Mouse (Mus musculus) spleen, embryonic (tissue): ENCODE measurements around the gene Lrrc3c.
"Not testable (repeated sequence)": the region's sequence is repeated elsewhere in the genome, so short reads cannot be mapped to it uniquely, and the experiment has no call there.

Experiments used
- CTCF ChIA-PET: fragments of 350-600 bp; sonication (Branson Sonifier 250); formaldehyde crosslinking; loops from one replicate; lab custom pipeline; 2022; lab: Charles Lee

The Lrrc3c gene

DNA sequence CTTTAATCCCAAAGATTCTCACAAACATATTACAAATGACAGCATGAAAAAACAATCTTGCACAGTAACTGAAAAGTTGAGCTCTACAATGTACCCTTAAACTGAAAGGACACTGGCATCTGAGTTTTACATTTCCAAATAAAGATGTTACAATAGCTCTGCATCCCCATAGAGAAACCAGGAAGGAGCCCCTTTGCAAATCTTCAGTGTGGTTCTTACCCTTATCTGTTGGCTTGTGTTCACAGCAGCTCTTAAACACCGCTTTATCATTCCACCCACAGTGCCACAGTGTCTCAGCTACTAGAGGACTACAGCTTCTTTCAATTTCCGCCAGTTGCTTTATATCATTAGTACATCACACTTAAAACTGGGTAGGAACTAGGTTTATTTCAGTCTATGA, 26.3 kb downstream of the Lrrc3c start:
- CTCF ChIA-PET: not testable (repeated sequence)

DNA sequence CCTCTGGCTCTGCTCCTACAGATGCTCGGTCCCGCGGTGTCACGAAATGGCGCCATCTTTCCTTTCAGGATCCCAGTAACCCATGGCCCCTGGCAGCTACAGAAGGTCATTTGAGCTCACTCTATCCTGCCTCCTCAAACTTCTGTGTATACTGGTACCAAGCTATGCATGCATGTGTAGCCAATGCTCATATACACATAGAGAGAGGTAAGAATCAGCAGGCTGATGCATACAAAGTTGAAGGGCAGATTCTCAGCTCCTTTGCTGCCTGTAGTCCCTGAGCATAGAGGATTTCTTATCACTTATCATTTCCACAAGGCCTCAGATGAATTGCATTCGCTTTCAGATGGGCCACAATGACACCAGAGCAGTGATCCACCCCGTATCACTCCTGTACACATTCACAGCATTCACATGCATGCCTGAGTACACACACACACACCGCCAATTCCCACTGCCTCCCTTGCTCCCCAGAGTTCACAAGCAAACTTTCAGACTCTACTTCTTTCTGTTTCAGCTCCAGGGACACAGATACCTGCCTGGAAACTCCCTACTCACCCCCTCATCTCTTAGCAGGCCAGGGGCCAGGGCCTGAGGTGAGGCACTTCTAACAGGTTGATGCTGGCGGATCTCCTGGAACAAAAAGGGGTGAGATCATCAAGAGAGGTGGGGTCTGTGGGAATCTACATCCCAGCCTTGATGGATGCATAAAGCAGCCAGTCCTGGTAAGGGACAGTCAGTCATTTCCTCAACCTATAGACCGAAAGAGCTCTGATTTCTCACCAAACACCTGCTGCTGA, 27.7 kb downstream of the Lrrc3c start, which contains the start of the genes Gm12355 and Gsdma3:
Gm12355 (minus strand) TSS at position 51 of the 800 bp plus-strand sequence.
Gsdma3 (plus strand) TSS at position 750 of the 800 bp plus-strand sequence.
- CTCF ChIA-PET: no interaction called here

DNA sequence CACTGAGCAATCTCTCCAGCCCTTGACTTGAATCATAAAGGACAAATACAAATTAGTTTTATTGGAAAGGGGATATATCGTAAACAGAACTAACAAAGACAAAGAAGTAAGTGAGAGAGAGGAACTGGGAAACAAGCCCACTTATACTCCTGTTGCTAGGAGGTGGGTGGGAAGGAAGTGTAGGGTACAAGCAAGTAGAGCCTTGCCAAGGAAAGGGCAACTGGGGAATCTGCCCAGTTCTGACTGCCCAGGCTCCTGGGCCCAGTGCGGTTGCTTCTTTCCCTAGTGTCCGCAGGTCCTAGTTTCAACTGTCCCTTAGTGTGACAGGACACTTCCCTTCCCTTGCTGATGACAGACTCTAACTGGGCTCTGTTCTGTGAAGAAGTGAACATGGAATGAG, 30.6 kb downstream of the Lrrc3c start:
- CTCF ChIA-PET: no interaction called here

DNA sequence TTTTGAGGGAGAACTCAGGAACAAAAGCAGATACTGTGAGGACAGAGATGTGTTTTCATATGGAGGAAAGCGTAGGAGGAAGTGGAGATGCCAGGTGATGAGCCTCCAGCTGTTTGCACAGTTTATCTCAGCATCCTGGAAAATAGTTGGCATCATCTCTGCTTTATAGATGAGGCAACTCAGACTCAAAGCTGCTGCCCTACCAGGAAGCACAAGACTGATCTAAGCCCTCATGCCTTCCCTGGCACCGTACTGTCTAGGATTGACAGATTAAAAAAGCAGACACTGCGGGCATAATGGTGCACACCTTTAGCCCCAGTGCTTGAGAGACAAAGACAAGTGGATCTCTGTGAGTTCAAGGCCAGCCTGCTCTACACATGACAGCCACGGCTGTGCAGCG, 32.6 kb downstream of the Lrrc3c start:
- CTCF ChIA-PET: no interaction called here

DNA sequence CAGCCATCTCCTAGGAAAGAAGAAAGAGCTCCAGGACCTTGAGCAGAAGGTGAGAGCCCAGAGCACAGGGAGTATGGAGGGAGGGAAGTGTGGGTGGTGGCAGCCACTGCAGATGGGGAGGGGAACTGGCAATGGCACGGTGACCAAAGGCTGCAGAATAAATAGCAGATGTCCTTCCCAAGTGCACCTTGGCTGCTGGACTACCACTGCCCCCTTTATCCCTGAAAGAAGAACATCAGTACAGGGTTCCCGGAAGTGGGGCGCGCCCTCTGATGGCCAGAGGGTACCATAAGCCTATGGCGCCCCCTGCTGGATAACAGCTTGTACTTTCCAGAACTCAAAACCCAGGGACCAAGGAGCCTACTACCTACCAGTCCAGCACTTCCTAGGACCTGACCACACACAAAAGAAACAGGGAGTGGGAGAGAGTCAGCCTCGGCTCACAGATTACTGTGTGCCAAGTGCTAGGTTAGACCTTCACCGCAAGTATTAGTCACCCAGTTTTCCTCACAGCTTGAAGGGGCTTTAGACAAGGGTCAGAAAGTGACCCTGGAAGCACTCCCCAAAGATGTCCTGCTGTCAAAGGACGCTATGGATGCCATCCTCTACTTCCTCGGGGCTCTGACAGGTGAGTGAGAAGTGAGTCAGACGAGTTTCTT, 37.4 kb downstream of the Lrrc3c start:
- CTCF ChIA-PET: interaction anchor here (0.6 kb wide), 1 partner anchor 54 kb away, joined by 3 read pairs; no protein-coding TSS in a partner anchor

DNA sequence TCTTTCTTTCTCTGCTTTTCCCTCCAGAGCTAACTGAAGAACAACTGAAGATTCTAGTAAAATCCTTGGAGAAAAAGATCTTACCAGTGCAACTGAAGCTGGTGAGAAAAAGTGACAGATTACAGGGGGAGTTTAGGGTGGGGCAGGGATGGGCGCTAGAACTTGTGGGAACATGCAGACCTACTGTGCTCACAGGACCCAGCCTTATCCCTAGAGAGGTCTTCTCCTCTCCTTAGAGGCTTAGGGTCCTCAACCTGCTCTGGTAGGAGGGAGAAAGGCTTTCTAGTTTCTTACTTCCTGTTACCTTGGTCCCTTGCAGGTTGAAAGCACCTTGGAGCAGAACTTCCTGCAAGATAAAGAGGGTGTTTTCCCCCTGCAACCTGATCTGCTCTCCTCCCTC, 39.4 kb downstream of the Lrrc3c start:
- CTCF ChIA-PET: no interaction called here

DNA sequence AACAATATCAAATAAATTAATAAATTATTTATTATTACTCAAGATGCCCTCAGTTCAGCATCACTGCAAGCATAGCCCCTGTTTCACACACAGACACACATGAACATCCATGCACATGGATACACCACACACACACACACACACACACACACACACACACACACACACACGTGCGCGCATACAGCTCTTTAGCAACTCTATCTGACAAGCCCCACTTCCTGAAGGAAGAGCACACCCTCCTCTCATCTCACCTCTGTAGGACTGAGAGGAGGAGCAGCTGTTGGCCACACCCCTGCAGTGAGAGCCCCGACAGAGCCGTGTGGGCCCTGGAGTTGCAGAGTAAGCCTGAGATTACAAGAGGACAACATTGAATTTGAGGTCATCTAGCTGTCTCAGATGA, 42.0 kb downstream of the Lrrc3c start:
- CTCF ChIA-PET: no interaction called here

DNA sequence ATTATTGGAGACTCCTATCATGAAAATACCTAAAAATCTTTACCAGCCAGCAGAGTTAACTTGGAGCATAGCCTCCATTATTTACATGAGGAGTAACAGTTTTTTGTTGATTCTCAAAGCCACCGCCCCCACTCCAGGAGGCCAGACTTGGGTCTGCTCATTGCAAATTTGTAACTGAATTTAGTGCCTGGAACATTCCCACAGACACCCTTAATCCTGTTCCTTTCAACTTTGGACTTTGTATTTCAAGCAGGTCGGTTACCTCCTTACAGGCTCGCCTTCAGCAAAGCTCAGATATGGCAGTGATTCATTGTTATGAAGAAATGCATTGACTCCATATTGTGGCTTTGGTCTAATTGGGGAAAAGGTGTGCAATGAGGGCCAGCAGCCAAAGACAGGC, 46.7 kb downstream of the Lrrc3c start:
- CTCF ChIA-PET: no interaction called here

DNA sequence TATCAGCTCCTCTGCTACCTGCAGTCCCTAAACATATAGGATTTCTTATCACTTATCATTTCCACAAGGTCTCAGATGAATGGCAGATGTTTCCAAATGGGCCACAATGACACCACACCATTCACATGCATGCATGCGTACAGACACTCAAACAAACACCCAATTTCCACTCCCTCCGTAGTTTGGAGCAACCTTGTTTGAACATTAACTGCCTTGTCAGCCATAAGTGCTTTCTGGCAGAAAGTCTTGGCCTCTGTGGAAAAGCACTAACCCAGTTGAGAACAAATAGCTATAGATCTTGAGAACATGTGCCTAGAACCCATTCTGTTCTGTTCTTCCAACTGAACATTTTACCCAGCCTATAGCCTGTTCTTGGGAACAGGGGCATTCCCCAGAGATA, 47.9 kb downstream of the Lrrc3c start:
- CTCF ChIA-PET: no interaction called here

DNA sequence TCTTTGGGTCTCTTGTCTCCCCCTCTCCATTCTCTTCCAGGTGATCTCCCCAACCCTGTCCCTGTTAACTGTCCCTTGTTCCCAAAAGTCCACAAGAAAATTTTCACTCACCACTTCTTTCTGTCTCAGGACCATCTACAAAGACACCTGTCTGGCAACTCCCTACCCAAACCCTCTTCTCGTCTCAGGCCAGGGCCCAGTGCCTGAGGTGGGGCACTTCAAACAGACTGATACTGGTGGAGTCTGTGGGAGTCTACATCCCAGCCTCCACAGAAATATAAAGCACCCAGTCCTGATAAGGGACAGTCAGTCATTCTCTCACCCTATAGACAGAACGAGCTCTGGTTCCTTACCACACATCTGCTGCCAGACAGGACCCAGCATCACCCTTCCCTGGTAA, 48.4 kb downstream of the Lrrc3c start, which contains the start of gene Gsdma2:
Gsdma2 (plus strand) TSS at position 301 of the 400 bp plus-strand sequence.
- CTCF ChIA-PET: no interaction called here
